Mouse (Mus musculus) erythroblast, embryonic 14.5 days (primary cell): Measurements from ENCODE around the gene Slc37a1. TPM values are rescaled to one million over a fixed set of nuclear protein-coding genes. Genes with fewer than 3 reads are reported as not detected.

ENCODE experiments used
- H3K27me3 ChIP-seq: 2 replicates; pipeline ENCODE4 v1.6.1; 2012; ENCODE audit warnings: inconsistent platforms; ENCODE audit not compliant: control insufficient read depth
- H3K36me3 ChIP-seq: 2 replicates; pipeline ENCODE4 v1.6.1; 2012; ENCODE audit warnings: mild to moderate bottlenecking, inconsistent platforms; ENCODE audit not compliant: control insufficient read depth
- H3K4me1 ChIP-seq: 2 replicates; pipeline ENCODE4 v1.6.1; 2012; ENCODE audit warnings: inconsistent platforms; ENCODE audit not compliant: control insufficient read depth
- H3K4me3 ChIP-seq: replicated peaks from 2 replicates; pipeline ENCODE3; 2012; ENCODE audit warnings: moderate library complexity, mild to moderate bottlenecking, inconsistent platforms
- H3K9me3 ChIP-seq: 2 replicates; pipeline ENCODE4 v1.6.1; 2012; ENCODE audit warnings: low read length, inconsistent platforms, mixed read lengths; ENCODE audit not compliant: control insufficient read depth
- GATA1 ChIP-seq: IDR thresholded peaks from 2 replicates; pipeline ENCODE4 v1.6.1; 2012; ENCODE audit warnings: low read length, inconsistent platforms, mixed read lengths
- TAL1 ChIP-seq: IDR thresholded peaks from 3 replicates; pipeline ENCODE4 v1.6.1; 2012; ENCODE audit warnings: low read length, inconsistent platforms, mixed read lengths
- polyA plus RNA-seq: library from polyadenylated mRNA; stranded (reverse); fragments of >175 nt; gene quantifications from 2 replicates; pipeline ENCODE4 v1.2.3, GENCODE M21; 2012

Slc37a1 gene
- polyA plus RNA-seq, result 0.01 TPM in 2 replicates

DNA sequence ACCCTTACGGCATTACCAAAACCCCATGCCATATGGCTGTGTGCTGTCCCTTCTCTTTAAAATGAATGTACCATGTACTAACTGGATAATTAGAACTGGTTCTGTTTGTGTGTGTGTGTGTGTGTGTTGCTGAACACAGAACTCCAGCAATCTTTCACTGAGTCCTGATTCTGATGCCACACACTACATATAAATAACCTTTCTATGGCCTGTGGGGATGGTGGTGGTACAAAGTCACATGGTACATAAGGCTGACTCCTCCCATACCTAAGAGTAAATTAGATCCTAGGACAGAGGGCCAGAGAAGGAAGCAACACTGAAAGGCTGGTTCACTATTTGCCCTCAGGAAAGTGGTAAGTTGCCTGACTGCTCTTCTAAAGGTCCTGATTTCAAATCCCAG is at the start of gene Slc37a1:
Slc37a1 (plus strand) TSS at position 301 of the 400 bp plus-strand sequence.
- Histone ChIP-seq H3K4me1 (no peaks in the 10 kb centered on the region), H3K36me3 (no peaks in the 10 kb centered on the region), H3K4me3 (no peak within 1 kb of the TSS), H3K27me3 (peaks cover 7% of the 10 kb centered on the region), H3K9me3 (no peaks in the 10 kb centered on the region)
- TF ChIP-seq GATA1 (no peak), TAL1 (no peak)

- TF ChIP-seq GATA1, result no peak
- TF ChIP-seq TAL1, result peak; percentile 47; the same call in 2 of the 3 replicates
- Histone ChIP-seq H3K9me3 (peaks cover 7% of the 10 kb centered on the region), H3K4me3 (no peak overlapping the region), H3K4me1 (peaks cover 38% of the 10 kb centered on the region), H3K36me3 (peaks cover 95% of the 10 kb centered on the region), H3K27me3 (no peaks in the 10 kb centered on the region)
These were observed 48.2 kb upstream of the Slc37a1 start for GRCm38 (mm10) chr17:31238234-31239020.

DNA sequence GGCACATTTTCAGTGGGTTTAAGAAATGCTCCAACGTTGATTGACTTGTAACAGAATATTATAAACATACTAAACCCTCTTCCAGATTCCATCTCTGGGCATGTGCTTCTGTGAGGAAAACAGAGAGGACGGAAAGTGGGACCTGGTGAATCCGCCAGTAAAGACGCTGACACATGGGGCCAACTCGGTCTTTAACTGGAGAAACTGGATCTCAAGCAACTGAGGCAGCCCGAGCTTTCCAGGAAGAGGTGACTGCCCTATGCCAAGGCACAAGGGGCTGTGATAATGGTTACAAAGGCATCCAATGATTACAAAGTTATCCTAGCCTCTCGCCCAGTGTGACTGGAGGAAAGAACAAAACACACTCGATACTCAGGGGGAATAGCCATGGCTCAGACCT is 45.4 kb upstream of the Slc37a1 start:
- Histone ChIP-seq H3K4me3 (no peak overlapping the region), H3K9me3 (peaks cover 16% of the 10 kb centered on the region), H3K27me3 (no peaks in the 10 kb centered on the region), H3K36me3 (peaks cover 76% of the 10 kb centered on the region), H3K4me1 (peaks cover 35% of the 10 kb centered on the region)
- TF ChIP-seq GATA1 (no peak), TAL1 (no peak)

DNA sequence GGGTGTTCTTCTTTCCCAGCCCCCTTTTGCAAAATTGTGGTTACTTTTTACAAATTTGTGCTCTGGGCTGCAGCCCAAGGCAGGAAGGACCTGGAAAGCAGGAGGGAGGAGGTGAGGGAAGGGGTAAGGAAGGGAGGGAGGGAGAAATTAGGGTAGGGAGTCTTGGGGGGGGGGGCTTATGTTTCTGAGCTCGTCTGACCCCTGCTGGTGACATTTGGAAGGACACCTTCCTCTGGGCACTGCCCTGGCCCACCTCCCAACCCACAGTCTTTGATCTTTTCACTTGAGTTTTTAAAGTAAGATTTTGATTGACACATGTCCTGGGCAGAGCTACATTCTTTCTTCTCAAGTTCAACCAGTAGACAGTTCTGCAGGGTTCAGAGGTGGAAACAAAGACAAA is 43.8 kb upstream of the Slc37a1 start:
- Histone ChIP-seq H3K27me3 (no peaks in the 10 kb centered on the region), H3K4me3 (no peak overlapping the region), H3K4me1 (peaks cover 43% of the 10 kb centered on the region), H3K36me3 (peaks cover 59% of the 10 kb centered on the region), H3K9me3 (peaks cover 16% of the 10 kb centered on the region)
- TF ChIP-seq TAL1, result no peak
- TF ChIP-seq GATA1, result no peak

DNA sequence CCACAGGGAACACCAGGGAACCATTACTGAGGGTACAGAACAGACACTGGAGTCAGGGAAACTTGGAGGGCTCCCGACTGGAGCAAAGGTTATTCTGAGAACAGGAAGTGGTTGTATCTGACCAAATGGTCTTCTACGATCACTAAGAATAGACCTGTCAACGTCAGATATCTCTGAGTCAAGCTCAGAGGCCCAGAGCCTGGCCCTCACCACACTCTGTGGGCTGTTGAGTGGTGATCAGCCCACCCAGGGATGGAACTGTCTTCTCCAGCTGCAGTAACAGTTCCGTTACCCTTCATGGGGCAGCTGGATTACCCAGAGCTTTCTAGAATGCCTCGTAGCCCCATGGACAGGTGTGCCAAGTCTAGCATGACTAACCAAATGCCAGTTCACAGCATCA is 41.3 kb upstream of the Slc37a1 start:
- TF ChIP-seq TAL1 (no peak), GATA1 (no peak)
- Histone ChIP-seq H3K27me3 (no peaks in the 10 kb centered on the region), H3K36me3 (peaks cover 34% of the 10 kb centered on the region), H3K9me3 (peaks cover 11% of the 10 kb centered on the region), H3K4me1 (peaks cover 24% of the 10 kb centered on the region), H3K4me3 (no peak overlapping the region)

- TF ChIP-seq GATA1 (no peak), TAL1 (no peak)
- peaks cover 11% of the 10 kb centered on the region for H3K9me3 ChIP-seq
- H3K4me1 ChIP-seq, result peaks cover 29% of the 10 kb centered on the region
- H3K27me3 ChIP-seq, result no peaks in the 10 kb centered on the region
- H3K4me3 ChIP-seq, result peak overlapping the region; percentile 10
- H3K36me3 ChIP-seq, result peaks cover 18% of the 10 kb centered on the region
These were observed 39.4 kb upstream of the Slc37a1 start for GRCm38 (mm10) chr17:31247144-31247543.

DNA sequence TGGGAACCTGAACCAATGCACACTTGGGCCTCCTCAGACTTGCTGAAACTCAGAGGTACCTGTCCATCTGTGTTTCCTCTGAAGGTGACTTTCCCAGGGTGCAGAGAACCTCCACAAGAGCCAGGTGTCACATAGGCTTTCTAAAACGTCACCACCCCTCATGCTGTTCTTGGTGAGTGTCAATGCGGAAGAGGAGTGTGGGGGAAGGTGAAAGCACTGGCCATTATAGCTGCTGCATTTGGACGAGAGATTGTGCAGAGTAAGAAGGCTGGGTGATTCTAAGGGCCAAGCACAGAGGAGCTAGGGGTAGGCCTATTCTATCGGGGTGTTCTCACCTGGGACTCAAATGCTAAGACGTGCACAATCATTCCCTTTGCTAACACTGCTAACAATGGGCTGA is 32.6 kb upstream of the Slc37a1 start:
- no peak for TF ChIP-seq TAL1
- TF ChIP-seq GATA1, result no peak
- Histone ChIP-seq H3K4me3 (no peak overlapping the region), H3K9me3 (no peaks in the 10 kb centered on the region), H3K4me1 (peaks cover 11% of the 10 kb centered on the region), H3K36me3 (no peaks in the 10 kb centered on the region), H3K27me3 (no peaks in the 10 kb centered on the region)

DNA sequence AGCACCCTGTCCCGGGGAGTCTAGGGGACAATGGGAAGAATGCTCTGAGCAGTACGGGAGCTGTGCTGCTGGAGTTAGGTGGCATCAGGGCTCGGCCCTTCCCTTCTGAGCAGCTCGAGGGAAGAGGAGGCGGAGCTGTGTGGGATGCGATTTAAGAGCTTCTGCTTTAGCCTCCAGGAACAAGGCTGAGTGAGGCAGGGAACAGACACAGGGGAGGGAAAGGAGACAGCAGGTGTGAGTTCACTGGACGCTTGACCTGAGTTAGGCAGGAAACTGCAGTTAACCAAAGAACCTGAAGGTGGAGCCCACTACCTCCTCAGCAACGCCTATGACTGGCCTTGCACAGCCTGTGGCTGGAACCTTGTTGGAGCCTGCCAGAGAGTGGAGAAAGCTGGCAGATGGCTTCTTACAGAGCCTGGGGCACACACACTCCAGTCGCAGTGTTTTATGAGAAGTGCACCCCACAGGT is 32.1 kb upstream of the Slc37a1 start:
- TF ChIP-seq GATA1, result no peak
- no peak for TF ChIP-seq TAL1
- Histone ChIP-seq H3K36me3 (no peaks in the 10 kb centered on the region), H3K4me1 (peaks cover 11% of the 10 kb centered on the region), H3K9me3 (no peaks in the 10 kb centered on the region), H3K4me3 (no peak overlapping the region), H3K27me3 (no peaks in the 10 kb centered on the region)

GRCm38 (mm10) chr17:31257149-31257548 is 29.4 kb upstream of the Slc37a1 start:
- H3K4me1 ChIP-seq, result peaks cover 6% of the 10 kb centered on the region
- H3K27me3 ChIP-seq, result no peaks in the 10 kb centered on the region
- H3K4me3 ChIP-seq, result no peak overlapping the region
- no peaks in the 10 kb centered on the region for H3K36me3 ChIP-seq
- TF ChIP-seq GATA1 (no peak), TAL1 (no peak)
- H3K9me3 ChIP-seq, result no peaks in the 10 kb centered on the region

GRCm38 (mm10) chr17:31257898-31258297 is 28.7 kb upstream of the Slc37a1 start:
- no peak overlapping the region for H3K4me3 ChIP-seq
- H3K9me3 ChIP-seq, result no peaks in the 10 kb centered on the region
- no peak for TF ChIP-seq TAL1
- no peak for TF ChIP-seq GATA1
- H3K27me3 ChIP-seq, result no peaks in the 10 kb centered on the region
- H3K4me1 ChIP-seq, result peaks cover 6% of the 10 kb centered on the region
- H3K36me3 ChIP-seq, result no peaks in the 10 kb centered on the region
